Comparison of ENCODE assay signal across 8 mouse cellular contexts in the genomic region with DNA sequence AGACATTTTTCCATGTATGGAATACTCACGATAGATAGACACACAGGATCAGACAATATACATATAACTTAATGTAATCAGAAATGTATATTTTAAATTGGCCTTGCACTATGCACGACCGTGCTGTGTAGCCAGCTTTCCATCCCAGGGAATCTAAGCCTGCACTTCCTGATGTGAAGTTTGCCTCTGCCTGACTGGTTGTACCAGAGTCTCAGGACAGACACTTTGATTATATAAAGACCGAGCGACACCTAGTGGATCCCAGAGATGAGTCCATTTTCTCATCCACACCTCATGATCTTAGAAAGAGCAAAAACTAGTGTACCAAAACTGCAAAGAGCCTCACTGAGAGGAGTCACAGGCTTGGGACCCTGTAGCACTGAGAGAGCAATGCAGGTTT. TPM values are rescaled to one million over a fixed set of nuclear protein-coding genes. Genes with fewer than 3 reads are reported as not detected.
DNase-seq lines count a peak whose midpoint lies in the region; ATAC-seq lines count a peak whose summit lies in the region.

No protein-coding gene starts in this region.

- 44% methylated on average over 5 of the region's 5 CpGs for WGBS in forebrain, embryonic 10.5 days
- WGBS in forebrain, embryonic 12.5 days = 39% methylated on average over 5 of the region's 5 CpGs
- 36% methylated on average over 5 of the region's 5 CpGs for WGBS in hindbrain, embryonic 16.5 days

- peaks cover 7% of the 10 kb centered on the region; the same call in 1 of the 2 replicates for H3K4me1 ChIP-seq in forebrain, embryonic 10.5 days
- no peaks in the 10 kb centered on the region; the same call in 1 of the 2 replicates for H3K4me1 ChIP-seq in forebrain, embryonic 12.5 days
- H3K4me1 ChIP-seq in hindbrain, embryonic 16.5 days (ENCODE audit: control insufficient read depth, insufficient read depth, low read depth, low read length) = no peaks in the 10 kb centered on the region

- no peak for ATAC-seq in forebrain, embryonic 12.5 days (ENCODE audit: low FRiP score)
- peak; percentile 81 for ATAC-seq in hindbrain, embryonic 16.5 days
- ATAC-seq in megakaryocyte progenitor cell, adult 5-6 weeks (replicated peaks; ENCODE audit: poor library complexity) = peak; percentile 85

- H3K4me2 ChIP-seq in forebrain, embryonic 12.5 days = no peak overlapping the region
- H3K4me2 ChIP-seq in hindbrain, embryonic 16.5 days (ENCODE audit: low read length) = no peak overlapping the region

- H3K27ac ChIP-seq in forebrain, embryonic 10.5 days = no peak overlapping the region
- no peak overlapping the region for H3K27ac ChIP-seq in forebrain, embryonic 12.5 days
- no peak overlapping the region for H3K27ac ChIP-seq in hindbrain, embryonic 16.5 days (ENCODE audit: low read depth, low read length)

- H3K4me3 ChIP-seq in forebrain, embryonic 10.5 days = no peak overlapping the region
- H3K4me3 ChIP-seq in forebrain, embryonic 12.5 days (replicated peaks) = no peak overlapping the region
- no peak overlapping the region for H3K4me3 ChIP-seq in hindbrain, embryonic 16.5 days (ENCODE audit: low read length)

- peak; percentile 45 for DNase-seq in forebrain, embryonic 10.5 days (ENCODE audit: extremely low spot score, low spot score)
- peak; percentile 67 for DNase-seq in cerebellum, adult 9-10 months
- peak; percentile 45 to 73 for DNase-seq in frontal cortex, postnatal 36 days (ENCODE audit: low spot score in 2 of 2)
- DNase-seq in layer of hippocampus, postnatal 14 days (ENCODE audit: low spot score in 2 of 2) = peak; percentile 43 to 72
- peak; percentile 68 for DNase-seq in skeletal muscle tissue, adult 2 months (ENCODE audit: low read depth, low spot score)

- H3K36me3 ChIP-seq in forebrain, embryonic 10.5 days (replicated peaks) = peaks cover 40% of the 10 kb centered on the region
- H3K36me3 ChIP-seq in forebrain, embryonic 12.5 days (replicated peaks) = peaks cover 27% of the 10 kb centered on the region
- H3K36me3 ChIP-seq in hindbrain, embryonic 16.5 days (ENCODE audit: control insufficient read depth, insufficient read depth, low read length) = no peaks in the 10 kb centered on the region; the same call in 1 of the 2 replicates

- no peaks in the 10 kb centered on the region for H3K27me3 ChIP-seq in forebrain, embryonic 10.5 days (ENCODE audit: poor library complexity, severe bottlenecking)
- no peaks in the 10 kb centered on the region for H3K27me3 ChIP-seq in forebrain, embryonic 12.5 days
- no peaks in the 10 kb centered on the region for H3K27me3 ChIP-seq in hindbrain, embryonic 16.5 days (replicated peaks; ENCODE audit: control insufficient read depth, insufficient read depth, low read length)

- no peaks in the 10 kb centered on the region for H3K9me3 ChIP-seq in forebrain, embryonic 10.5 days
- no peaks in the 10 kb centered on the region for H3K9me3 ChIP-seq in forebrain, embryonic 12.5 days
- H3K9me3 ChIP-seq in hindbrain, embryonic 16.5 days (ENCODE audit: control insufficient read depth, low read length) = no peaks in the 10 kb centered on the region

- H3K9ac ChIP-seq in forebrain, embryonic 12.5 days = no peak overlapping the region
- H3K9ac ChIP-seq in hindbrain, embryonic 16.5 days (ENCODE audit: low read depth, low read length) = no peak overlapping the region

RNA-seq across cellular contexts. Expression of a gene that starts 25.8 kb away (rescaled TPM):
- polyA plus RNA-seq in forebrain, embryonic 10.5 days (2016; fragmentation: Nextera tagmentation; extraction: Ambion mirVana) = 2.4 and 3.0 TPM in 2 replicates
- polyA plus RNA-seq in forebrain, embryonic 12.5 days (2016; fragmentation: Nextera tagmentation; extraction: Ambion mirVana) = 5.2 and 6.3 TPM in 2 replicates
- polyA plus RNA-seq in hindbrain, embryonic 16.5 days (2015; fragmentation: Nextera tagmentation; extraction: Ambion mirVana) = 9.4 and 14.4 TPM in 2 replicates
- 10 to 100 TPM; 17.7 to 20.9 TPM for total RNA-seq in layer of hippocampus, postnatal 14 days (2021)
- 3.6 and 7.1 TPM in 2 replicates for total RNA-seq in megakaryocyte progenitor cell, adult 5-6 weeks (2015)
- total RNA-seq in megakaryocyte progenitor cell, adult 5-6 weeks (2017) = 2.9 and 3.6 TPM in 2 replicates
